Mouse (Mus musculus): ENCODE data around the gene Ppm1n. TPM values are rescaled to one million over a fixed set of nuclear protein-coding genes. Genes with fewer than 3 reads are reported as not detected.

Ppm1n gene
- under 1 TPM in 2 of 4 experiments, not detected in 2; 0.40 to 0.80 TPM for total RNA-seq (2022)

DNA sequence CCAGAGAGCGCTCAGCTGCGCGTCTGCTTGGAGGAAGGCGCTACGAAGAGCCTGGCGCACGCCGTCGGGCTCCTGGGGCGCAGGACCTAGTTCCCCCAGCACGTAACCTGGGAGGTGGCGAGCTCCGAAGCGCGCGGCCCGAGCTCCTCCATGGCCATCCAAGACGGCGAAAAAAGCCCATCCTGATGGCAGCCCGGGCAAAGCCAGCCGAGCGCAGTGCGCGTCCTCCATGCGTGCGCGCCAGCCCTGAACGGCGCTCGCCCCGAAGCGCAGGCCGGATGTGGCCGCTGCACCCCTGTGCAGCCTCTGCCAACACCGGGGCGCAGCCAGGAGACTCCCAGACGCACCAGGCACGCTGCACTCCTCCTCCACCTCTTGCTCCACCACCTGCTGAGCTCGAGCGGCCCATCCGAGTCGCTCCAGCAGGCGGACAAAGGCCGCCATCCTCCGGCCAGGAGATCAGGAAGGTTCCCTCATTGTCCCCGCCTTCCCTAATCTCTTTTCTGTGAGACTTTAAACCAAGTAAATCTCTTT lies at the start of gene Ppm1n:
Ppm1n (minus strand) TSS at position 484 of the 534 bp plus-strand sequence.
- DNase-seq (ENCODE audit: low spot score in 2 of 2), result no peak

- no peak for DNase-seq (ENCODE audit: low spot score in 2 of 2)
Observed at GRCm38 (mm10) chr7:19328425-19328824, 48.6 kb upstream of the Ppm1n start.

DNA sequence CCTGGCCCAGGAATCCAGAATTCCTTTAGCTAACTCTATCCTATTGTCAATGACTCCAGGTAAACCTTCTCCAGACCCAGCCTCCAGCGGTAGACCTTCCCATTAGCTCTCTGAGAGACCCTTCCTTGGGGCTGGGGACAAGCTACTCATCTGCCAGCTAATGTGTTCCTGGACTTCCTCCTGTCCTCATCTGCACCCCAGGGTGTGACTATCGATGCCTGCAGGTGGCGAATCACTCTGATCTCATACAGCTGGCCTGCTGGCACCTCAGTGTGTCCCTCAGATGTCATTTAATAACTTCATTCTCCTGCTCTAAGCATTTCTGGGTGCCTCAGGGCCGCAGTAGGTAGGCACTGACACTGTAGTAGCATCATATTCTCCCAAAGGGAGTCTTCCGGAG lies 47.9 kb upstream of the Ppm1n start:
- no peak for DNase-seq (ENCODE audit: low spot score in 2 of 2)

DNA sequence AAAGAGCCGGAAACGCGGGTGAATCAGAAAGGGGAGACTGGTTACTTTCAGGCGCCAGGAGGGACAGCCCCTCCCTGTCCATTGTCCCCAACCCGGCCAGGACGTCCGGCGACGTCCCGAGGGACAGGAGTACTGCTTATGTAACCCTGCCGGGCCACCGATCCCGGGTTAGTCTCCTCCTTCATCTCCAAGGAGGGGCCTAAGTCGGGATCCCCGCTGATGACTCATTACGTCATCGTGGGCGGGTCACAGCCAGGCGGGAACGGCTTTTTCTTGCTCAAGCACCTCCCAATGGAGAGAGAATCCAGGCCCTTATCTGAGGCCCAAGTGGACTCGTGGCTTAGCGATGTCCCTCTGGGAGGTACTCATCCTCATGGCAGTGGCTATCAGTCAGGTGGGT lies 47.3 kb upstream of the Ppm1n start:
- DNase-seq (ENCODE audit: low spot score in 2 of 2), result peak; percentile 75 to 85

DNA sequence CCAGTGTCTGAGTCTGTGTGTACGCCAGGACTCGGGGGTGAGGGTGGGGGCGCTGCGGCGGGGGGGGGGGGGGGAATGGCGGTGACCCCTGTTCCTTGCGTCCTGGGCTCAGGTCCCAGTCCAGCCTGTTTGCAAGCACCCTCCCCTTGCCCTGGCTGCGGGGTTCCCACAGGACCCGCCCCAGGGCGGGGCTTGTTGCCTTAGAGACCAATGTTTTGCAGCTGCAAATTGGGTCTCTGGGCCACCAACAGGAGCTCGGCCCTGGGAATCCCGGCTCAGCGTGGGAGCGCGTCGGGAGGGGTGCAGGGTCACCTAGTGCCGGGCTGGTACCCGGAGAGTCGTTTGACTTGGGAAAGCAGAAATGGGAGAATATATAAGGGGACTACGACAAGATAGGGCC lies 46.5 kb upstream of the Ppm1n start:
- peak; percentile 85 to 86 for DNase-seq (ENCODE audit: low spot score in 2 of 2)

DNA sequence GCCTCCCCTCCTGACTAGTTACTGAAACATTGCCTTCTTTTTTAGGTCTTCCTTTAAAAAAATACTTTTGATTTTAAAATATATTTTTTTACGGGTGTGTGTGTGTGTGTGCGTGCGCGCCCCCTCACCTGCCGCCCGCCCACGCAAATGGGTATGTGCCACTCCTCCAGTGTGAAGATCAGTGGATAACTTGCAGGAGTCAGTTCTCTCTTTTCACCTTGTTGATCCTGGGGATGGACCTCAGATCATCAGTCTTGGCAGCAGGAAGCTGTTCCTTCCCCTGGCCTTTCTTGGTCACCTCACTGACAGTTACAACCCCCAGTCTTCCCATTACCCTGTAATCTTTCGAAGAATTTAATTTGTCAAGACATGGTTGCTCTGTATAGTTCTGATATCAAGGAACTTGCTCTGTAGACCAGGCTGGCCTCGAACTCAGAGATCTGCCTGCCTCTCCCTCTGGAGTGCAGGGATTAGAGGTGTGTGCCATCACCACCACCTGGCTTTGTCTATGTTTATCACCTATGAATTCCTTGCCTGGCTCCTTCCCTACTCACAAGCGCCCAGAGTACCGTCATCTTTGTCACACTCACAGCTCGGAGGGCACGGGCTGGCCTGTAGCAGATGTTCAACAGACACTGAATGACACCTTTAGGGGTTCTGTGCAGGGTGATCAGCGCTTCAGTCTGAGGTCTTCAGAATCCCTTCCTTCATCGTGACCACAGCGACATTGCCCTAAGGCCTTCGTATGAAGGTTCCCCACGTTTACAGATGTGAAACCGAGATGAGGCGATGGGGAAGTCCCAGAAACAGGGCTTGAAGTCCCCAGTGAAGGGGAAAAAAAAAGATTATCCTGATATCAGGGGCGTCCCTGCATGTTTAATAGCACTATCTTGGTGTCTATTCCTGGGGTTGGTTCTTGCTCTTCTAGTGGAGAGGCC lies 45.7 kb upstream of the Ppm1n start:
- DNase-seq (ENCODE audit: low spot score in 2 of 2), result no peak

GRCm38 (mm10) chr7:19324221-19324620 lies 44.4 kb upstream of the Ppm1n start:
- no peak for DNase-seq (ENCODE audit: low spot score in 2 of 2)

- DNase-seq (ENCODE audit: low spot score in 2 of 2), result no peak
Observed at GRCm38 (mm10) chr7:19322489-19322888, 42.6 kb upstream of the Ppm1n start.

DNA sequence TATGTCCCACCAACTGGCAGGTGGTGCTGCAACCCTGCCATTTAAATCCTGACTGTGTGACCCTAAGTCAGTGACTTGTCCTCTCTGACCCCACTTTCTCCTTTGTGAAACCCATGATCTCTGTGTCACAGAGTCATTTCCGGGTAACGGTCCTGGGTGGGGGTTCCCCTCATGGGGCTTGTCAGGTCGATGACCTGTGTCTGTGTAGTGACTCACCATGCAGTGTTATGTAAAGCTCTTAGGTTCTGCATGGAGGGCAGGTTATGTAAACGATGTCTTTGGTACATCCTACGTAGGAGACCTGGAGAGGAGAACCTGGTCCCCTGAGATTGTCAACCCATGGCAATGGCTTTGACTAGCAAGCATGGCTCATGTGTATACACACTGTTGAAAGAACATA lies 41.6 kb upstream of the Ppm1n start:
- DNase-seq (ENCODE audit: low spot score in 2 of 2), result no peak

GRCm38 (mm10) chr7:19320637-19321036 lies 40.8 kb upstream of the Ppm1n start:
- no peak for DNase-seq (ENCODE audit: low spot score in 2 of 2)

- peak; percentile 92 to 95 for DNase-seq (ENCODE audit: low spot score in 2 of 2)
Observed at GRCm38 (mm10) chr7:19319906-19320305, 40.0 kb upstream of the Ppm1n start.

- no peak for DNase-seq (ENCODE audit: low spot score in 2 of 2)
Observed at GRCm38 (mm10) chr7:19319458-19319857, 39.6 kb upstream of the Ppm1n start.

- DNase-seq (ENCODE audit: low spot score in 2 of 2), result no peak
Observed at GRCm38 (mm10) chr7:19318676-19319075, 38.8 kb upstream of the Ppm1n start.

DNA sequence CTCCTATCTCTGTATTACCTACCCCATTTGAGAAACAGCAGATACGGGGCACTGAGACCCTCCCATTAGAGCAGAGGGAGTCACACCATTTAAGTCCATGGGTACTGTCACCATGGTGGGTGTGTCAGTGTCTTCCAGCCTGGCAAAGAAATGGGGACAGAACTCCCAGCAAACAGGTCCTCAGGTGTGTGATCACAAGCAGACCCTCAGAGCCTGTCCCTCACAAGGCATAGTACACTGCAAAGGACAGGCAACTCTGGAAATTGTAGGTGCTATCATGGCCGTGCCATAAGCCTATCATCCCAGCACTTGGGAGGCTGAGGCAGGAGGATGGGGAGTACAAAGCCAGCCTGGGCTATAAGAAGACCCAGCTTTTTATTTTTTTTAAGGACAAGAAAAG lies 38.3 kb upstream of the Ppm1n start:
- no peak for DNase-seq (ENCODE audit: low spot score in 2 of 2)

DNA sequence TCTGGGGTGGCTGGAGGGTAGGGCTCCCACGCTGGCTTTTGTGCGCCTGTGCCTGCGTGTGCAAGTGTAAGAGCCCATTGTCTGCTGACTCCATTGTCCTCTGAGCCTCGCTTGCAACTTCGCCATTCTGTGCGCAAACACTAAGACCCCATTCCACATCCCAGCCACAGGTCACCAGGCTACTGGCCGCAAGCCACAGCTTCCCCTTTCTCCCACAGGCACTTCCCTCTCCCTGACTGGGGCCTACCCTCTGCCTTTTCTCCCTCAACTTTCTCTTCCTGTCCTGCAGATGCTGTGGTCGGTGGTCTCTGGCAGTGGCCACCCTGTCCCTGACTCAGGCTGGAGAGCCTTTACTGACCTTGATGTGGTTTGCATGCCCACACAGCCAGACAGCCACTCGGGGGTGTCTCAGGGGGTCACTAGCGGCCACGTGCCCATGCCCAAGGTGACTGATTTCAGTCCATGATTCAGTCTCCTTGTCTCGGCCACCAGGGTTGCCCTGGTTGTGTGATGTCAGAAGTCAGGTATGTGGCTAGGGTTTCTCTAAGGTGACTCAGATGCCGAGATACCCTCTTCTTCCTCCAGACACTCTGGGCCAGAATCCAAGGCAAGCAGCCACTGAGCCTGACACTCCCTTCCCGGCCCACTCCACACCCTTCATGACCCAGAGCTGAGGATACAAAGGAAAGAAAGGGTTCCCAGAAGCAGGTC lies 36.7 kb upstream of the Ppm1n start:
- no peak for DNase-seq (ENCODE audit: low spot score in 2 of 2)

GRCm38 (mm10) chr7:19314033-19314432 lies 34.2 kb upstream of the Ppm1n start:
- DNase-seq (ENCODE audit: low spot score in 2 of 2), result no peak

DNA sequence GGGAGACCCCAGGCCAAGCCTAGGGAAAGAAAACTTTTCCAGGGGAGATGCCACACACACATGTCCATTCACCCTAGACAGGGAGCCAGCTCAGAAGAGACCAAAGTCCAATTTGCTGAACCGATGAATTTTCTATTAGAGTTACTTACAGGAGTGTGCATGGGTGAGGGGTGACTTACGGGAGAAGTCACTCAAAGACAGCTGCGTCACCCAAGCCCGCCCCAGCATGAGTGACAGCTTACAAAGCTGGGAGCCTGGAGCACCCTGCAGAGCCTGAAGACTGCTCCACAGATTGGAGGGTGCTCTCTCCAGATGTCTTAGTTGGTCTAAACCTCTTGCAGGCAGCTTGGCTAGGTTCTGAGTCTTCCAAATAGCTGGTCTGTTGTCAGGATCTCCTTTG lies 32.1 kb upstream of the Ppm1n start:
- DNase-seq (ENCODE audit: low spot score in 2 of 2), result no peak

- DNase-seq (ENCODE audit: low spot score in 2 of 2), result peak; percentile 91 to 96
Observed at GRCm38 (mm10) chr7:19309884-19310641, 30.2 kb upstream of the Ppm1n start, which contains the start of gene Fosb. Gene Fosb (minus strand): TSS chr7:19310051.

DNA sequence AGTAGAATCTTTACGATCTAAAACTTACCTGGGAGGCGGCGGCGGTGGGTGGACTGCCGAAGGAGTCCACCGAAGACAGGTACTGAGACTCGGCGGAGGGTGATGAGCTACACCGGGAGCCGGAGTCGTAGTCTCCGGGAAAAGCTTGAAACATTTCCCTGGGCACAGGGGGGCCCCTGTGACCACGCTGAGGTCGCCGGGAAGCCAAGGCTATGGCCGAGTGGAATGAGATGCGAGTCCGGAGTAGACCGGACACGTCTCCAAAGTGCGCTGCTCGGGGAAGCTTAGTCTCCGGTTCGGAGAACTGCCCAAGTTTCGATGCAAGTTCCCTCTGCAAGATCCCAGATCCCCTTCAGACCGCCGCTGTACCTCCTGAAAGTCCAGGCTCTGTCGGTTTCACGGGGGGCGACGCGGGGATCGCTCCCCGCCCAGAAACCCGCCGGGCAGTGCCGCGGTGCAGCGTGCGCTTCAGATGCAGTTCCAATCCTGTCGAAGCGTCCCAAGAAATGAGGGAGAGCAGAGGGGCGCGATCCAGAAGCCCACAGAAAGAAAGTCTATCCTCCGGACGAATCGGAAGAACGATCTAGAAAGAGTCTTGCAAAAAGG lies 29.5 kb upstream of the Ppm1n start:
- DNase-seq (ENCODE audit: low spot score in 2 of 2), result no peak

GRCm38 (mm10) chr7:19308454-19309277 lies 28.8 kb upstream of the Ppm1n start:
- peak; percentile 94 to 95 for DNase-seq (ENCODE audit: low spot score in 2 of 2)

Data from gastrocnemius, adult 8-10 months (tissue).